Mouse (Mus musculus): ENCODE measurements around the gene Slc25a29.

The Slc25a29 gene

GRCm38 (mm10) chr12:108794979-108795537 lies 40.6 kb downstream of the Slc25a29 start:
- DNase-seq (ENCODE audit: low spot score in 2 of 2) = no peak

GRCm38 (mm10) chr12:108794078-108794711 lies 41.5 kb downstream of the Slc25a29 start:
- peak; percentile 87 for DNase-seq (ENCODE audit: low spot score in 2 of 2)

- DNase-seq (ENCODE audit: low spot score in 2 of 2) = peak; percentile 53 to 69
Observed at GRCm38 (mm10) chr12:108793453-108793941, 42.2 kb downstream of the Slc25a29 start.

GRCm38 (mm10) chr12:108792546-108793452 lies 42.9 kb downstream of the Slc25a29 start, which contains the start of gene Yy1:
TSS of gene Yy1 (plus strand) at chr12:108792973.
- peak; percentile 99 for DNase-seq (ENCODE audit: low spot score in 2 of 2)

- peak; percentile 90 to 91 for DNase-seq (ENCODE audit: low spot score in 2 of 2)
Observed at GRCm38 (mm10) chr12:108792152-108792545, 43.5 kb downstream of the Slc25a29 start.

- DNase-seq (ENCODE audit: low spot score in 2 of 2) = no peak
Observed at GRCm38 (mm10) chr12:108787329-108787728, 48.4 kb downstream of the Slc25a29 start.

GRCm38 (mm10) chr12:108785161-108785560 lies 50.5 kb downstream of the Slc25a29 start:
- DNase-seq (ENCODE audit: low spot score in 2 of 2) = no peak

- no peak for DNase-seq (ENCODE audit: low spot score in 2 of 2)
Observed at GRCm38 (mm10) chr12:108780108-108780877, 55.4 kb downstream of the Slc25a29 start.
